Mouse (Mus musculus): ENCODE data around the gene Hoxd12.

The Hoxd12 gene

GRCm38 (mm10) chr2:74709465-74710419 is 34.9 kb downstream of the Hoxd12 start:
- DNase-seq (ENCODE audit: low spot score in 2 of 2), result no peak

- DNase-seq (ENCODE audit: low spot score in 2 of 2), result no peak
Observed at GRCm38 (mm10) chr2:74710929-74711543, 36.2 kb downstream of the Hoxd12 start.

- no peak for DNase-seq (ENCODE audit: low spot score in 2 of 2)
Observed at GRCm38 (mm10) chr2:74711721-74712621, 37.2 kb downstream of the Hoxd12 start, which contains the start of the genes Hoxd3 and Hoxd4. Hoxd3 (plus strand) TSS chr2:74711927. Hoxd4 (plus strand) TSS chr2:74711929.

GRCm38 (mm10) chr2:74713239-74714150 is 38.7 kb downstream of the Hoxd12 start:
- no peak for DNase-seq (ENCODE audit: low spot score in 2 of 2)

GRCm38 (mm10) chr2:74714156-74714789 is 39.5 kb downstream of the Hoxd12 start:
- DNase-seq (ENCODE audit: low spot score in 2 of 2), result no peak

GRCm38 (mm10) chr2:74714881-74715280 is 40.1 kb downstream of the Hoxd12 start:
- DNase-seq (ENCODE audit: low spot score in 2 of 2), result no peak

GRCm38 (mm10) chr2:74715504-74716241 is 40.9 kb downstream of the Hoxd12 start:
- DNase-seq (ENCODE audit: low spot score in 2 of 2), result peak; percentile 66 to 89

- DNase-seq (ENCODE audit: low spot score in 2 of 2), result no peak
Observed at GRCm38 (mm10) chr2:74720384-74720783, 45.6 kb downstream of the Hoxd12 start.

- DNase-seq (ENCODE audit: low spot score in 2 of 2), result no peak
Observed at GRCm38 (mm10) chr2:74720955-74721491, 46.2 kb downstream of the Hoxd12 start.

- DNase-seq (ENCODE audit: low spot score in 2 of 2), result no peak
Observed at GRCm38 (mm10) chr2:74721882-74722281, 47.1 kb downstream of the Hoxd12 start.

- DNase-seq (ENCODE audit: low spot score in 2 of 2), result no peak
Observed at GRCm38 (mm10) chr2:74722949-74723348, 48.1 kb downstream of the Hoxd12 start.

- no peak for DNase-seq (ENCODE audit: low spot score in 2 of 2)
Observed at GRCm38 (mm10) chr2:74724244-74725015, 49.6 kb downstream of the Hoxd12 start.

GRCm38 (mm10) chr2:74725171-74725570 is 50.4 kb downstream of the Hoxd12 start:
- no peak for DNase-seq (ENCODE audit: low spot score in 2 of 2)

GRCm38 (mm10) chr2:74726551-74726950 is 51.7 kb downstream of the Hoxd12 start, which contains the start of gene Gm28230:
Gm28230 (plus strand) TSS chr2:74726728.
- no peak for DNase-seq (ENCODE audit: low spot score in 2 of 2)

GRCm38 (mm10) chr2:74726973-74727639 is 52.3 kb downstream of the Hoxd12 start:
- DNase-seq (ENCODE audit: low spot score in 2 of 2), result no peak

All from thymus, postnatal 10 days (tissue).